Mouse (Mus musculus): ENCODE data around the gene Eif5. TPM values are rescaled to one million over a fixed set of nuclear protein-coding genes. Genes with fewer than 3 reads are reported as not detected.
"Not testable (repeated sequence)": the region's sequence is repeated elsewhere in the genome, so short reads cannot be mapped to it uniquely, and the experiment has no call there.

Eif5 gene
- polyA plus RNA-seq, 1 experiment, result 55.8 TPM

GRCm38 (mm10) chr12:111503571-111503970 lies 34.2 kb upstream of the Eif5 start:
- H3K27me3 ChIP-seq (ENCODE audit: control insufficient read depth, insufficient read depth, low read length), result no peaks in the 10 kb centered on the region
- no peak overlapping the region for H3K4me3 ChIP-seq (ENCODE audit: low read depth, low read length)
- H3K4me1 ChIP-seq (ENCODE audit: control insufficient read depth, insufficient read depth, insufficient read length, low read length), result no peaks in the 10 kb centered on the region
- 59% methylated on average over 5 of the region's 5 CpGs for WGBS
- TF ChIP-seq CTCF (IDR thresholded peaks at IDR 0.05; ENCODE audit: extremely low read depth, insufficient read length, insufficient replicate concordance, low read depth, low read length) (no peak), POLR2A (IDR thresholded peaks at IDR 0.05; ENCODE audit: low read depth, low read length) (no peak)
- H3K36me3 ChIP-seq (ENCODE audit: control insufficient read depth, insufficient read depth, low read length), result no peaks in the 10 kb centered on the region
- H3K27ac ChIP-seq (ENCODE audit: insufficient read depth, low read depth, low read length), result no peak overlapping the region

- Histone ChIP-seq H3K36me3 (ENCODE audit: control insufficient read depth, insufficient read depth, low read length) (no peaks in the 10 kb centered on the region), H3K27me3 (ENCODE audit: control insufficient read depth, insufficient read depth, low read length) (no peaks in the 10 kb centered on the region), H3K4me3 (ENCODE audit: low read depth, low read length) (peak overlapping the region; percentile 13; the same call in 1 of the 2 replicates), H3K4me1 (ENCODE audit: control insufficient read depth, insufficient read depth, insufficient read length, low read length) (no peaks in the 10 kb centered on the region), H3K27ac (ENCODE audit: insufficient read depth, low read depth, low read length) (no peak overlapping the region)
- TF ChIP-seq POLR2A (IDR thresholded peaks at IDR 0.05; ENCODE audit: low read depth, low read length) (no peak), CTCF (IDR thresholded peaks at IDR 0.05; ENCODE audit: extremely low read depth, insufficient read length, insufficient replicate concordance, low read depth, low read length) (peak; percentile 91)
- WGBS, result 8% methylated on average over 12 of the region's 12 CpGs
Measured at GRCm38 (mm10) chr12:111504904-111505303, 32.9 kb upstream of the Eif5 start.

- H3K4me3 ChIP-seq (ENCODE audit: low read depth, low read length), result no peak overlapping the region
- 62% methylated on average over 5 of the region's 5 CpGs for WGBS
- no peaks in the 10 kb centered on the region for H3K4me1 ChIP-seq (ENCODE audit: control insufficient read depth, insufficient read depth, insufficient read length, low read length)
- no peaks in the 10 kb centered on the region for H3K36me3 ChIP-seq (ENCODE audit: control insufficient read depth, insufficient read depth, low read length)
- no peaks in the 10 kb centered on the region for H3K27me3 ChIP-seq (ENCODE audit: control insufficient read depth, insufficient read depth, low read length)
- no peak overlapping the region for H3K27ac ChIP-seq (ENCODE audit: insufficient read depth, low read depth, low read length)
- TF ChIP-seq POLR2A (IDR thresholded peaks at IDR 0.05; ENCODE audit: low read depth, low read length) (no peak), CTCF (IDR thresholded peaks at IDR 0.05; ENCODE audit: extremely low read depth, insufficient read length, insufficient replicate concordance, low read depth, low read length) (no peak)
Measured at GRCm38 (mm10) chr12:111507001-111507400, 30.8 kb upstream of the Eif5 start.

DNA sequence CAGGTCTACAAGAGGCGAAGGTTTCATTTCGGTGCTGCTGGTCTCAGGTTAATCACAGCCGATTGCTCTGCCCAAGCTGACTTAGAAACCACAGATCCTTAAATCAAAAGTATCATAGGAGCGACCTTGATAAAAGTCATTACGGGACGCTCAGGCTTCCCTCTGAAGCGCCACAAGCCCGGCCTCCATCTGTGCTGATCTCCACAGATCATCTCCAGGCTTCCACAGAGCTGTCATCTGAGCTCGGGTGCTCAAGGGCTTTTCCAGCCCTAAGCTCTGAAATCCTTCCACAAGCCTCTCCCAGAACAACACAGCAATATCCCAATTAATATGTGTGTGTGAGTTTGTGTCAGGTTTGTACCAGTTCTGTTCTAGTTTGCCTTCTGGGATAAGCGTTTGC lies 29.9 kb upstream of the Eif5 start:
- Histone ChIP-seq H3K4me1 (ENCODE audit: control insufficient read depth, insufficient read depth, insufficient read length, low read length) (no peaks in the 10 kb centered on the region), H3K27ac (ENCODE audit: insufficient read depth, low read depth, low read length) (no peak overlapping the region), H3K36me3 (ENCODE audit: control insufficient read depth, insufficient read depth, low read length) (no peaks in the 10 kb centered on the region), H3K4me3 (ENCODE audit: low read depth, low read length) (no peak overlapping the region), H3K27me3 (ENCODE audit: control insufficient read depth, insufficient read depth, low read length) (no peaks in the 10 kb centered on the region)
- no peak for TF ChIP-seq CTCF (IDR thresholded peaks at IDR 0.05; ENCODE audit: extremely low read depth, insufficient read length, insufficient replicate concordance, low read depth, low read length)
- TF ChIP-seq POLR2A (IDR thresholded peaks at IDR 0.05; ENCODE audit: low read depth, low read length), result no peak
- WGBS, result 82% methylated on average over 10 of the region's 10 CpGs

DNA sequence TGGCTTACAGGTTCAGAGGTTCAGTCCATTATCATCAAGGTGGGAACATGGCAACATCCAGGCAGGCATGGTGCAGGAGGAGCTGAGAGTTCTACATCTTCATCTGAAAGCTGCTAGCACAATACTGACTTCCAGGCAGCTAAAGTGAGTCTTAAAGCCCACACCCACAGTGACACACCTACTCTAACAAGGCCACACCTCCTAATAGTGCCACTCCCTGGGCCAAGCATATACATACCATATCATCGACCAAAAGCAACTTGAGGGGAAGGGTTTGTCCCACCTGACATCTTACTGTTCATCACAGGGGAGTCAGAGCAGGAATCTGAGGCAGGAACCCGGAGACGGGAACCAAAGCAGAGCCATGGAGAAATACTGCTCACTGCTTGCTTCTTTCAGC lies 29.4 kb upstream of the Eif5 start:
- not testable (repeated sequence) for H3K27ac ChIP-seq (ENCODE audit: insufficient read depth, low read depth, low read length); H3K36me3 ChIP-seq (ENCODE audit: control insufficient read depth, insufficient read depth, low read length); H3K4me3 ChIP-seq (ENCODE audit: low read depth, low read length); H3K27me3 ChIP-seq (ENCODE audit: control insufficient read depth, insufficient read depth, low read length); H3K4me1 ChIP-seq (ENCODE audit: control insufficient read depth, insufficient read depth, insufficient read length, low read length)
- WGBS, result 68% methylated on average over 3 of the region's 3 CpGs

DNA sequence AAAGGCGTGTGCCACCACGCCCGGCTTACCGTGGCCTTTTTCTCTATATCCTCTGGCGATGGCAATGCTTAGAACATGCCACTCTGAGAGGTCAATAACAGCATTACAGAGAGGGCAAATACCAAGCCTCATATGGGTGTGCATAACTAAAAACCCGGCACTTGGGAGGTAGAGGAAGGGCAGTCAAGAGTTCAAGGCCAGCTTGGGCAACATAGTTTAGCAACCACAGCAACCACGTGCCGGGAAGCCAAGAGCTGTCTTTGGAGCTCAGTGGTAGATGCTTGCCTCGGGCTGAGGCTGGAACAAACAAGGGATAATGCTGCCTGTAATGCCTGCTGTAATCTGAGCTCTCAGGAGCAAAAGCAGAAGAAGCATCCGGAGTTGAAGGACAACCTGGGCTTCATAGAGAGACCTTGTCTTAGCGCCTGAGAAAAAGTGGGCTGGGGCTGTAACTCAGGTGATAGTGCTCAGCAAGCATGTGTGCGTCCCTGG lies 25.2 kb upstream of the Eif5 start:
- Histone ChIP-seq H3K4me1 (ENCODE audit: control insufficient read depth, insufficient read depth, insufficient read length, low read length) (peaks cover 2% of the 10 kb centered on the region; the same call in 1 of the 2 replicates), H3K27me3 (ENCODE audit: control insufficient read depth, insufficient read depth, low read length) (no peaks in the 10 kb centered on the region), H3K4me3 (ENCODE audit: low read depth, low read length) (no peak overlapping the region), H3K36me3 (ENCODE audit: control insufficient read depth, insufficient read depth, low read length) (no peaks in the 10 kb centered on the region), H3K27ac (ENCODE audit: insufficient read depth, low read depth, low read length) (no peak overlapping the region)
- TF ChIP-seq POLR2A (IDR thresholded peaks at IDR 0.05; ENCODE audit: low read depth, low read length) (no peak), CTCF (IDR thresholded peaks at IDR 0.05; ENCODE audit: extremely low read depth, insufficient read length, insufficient replicate concordance, low read depth, low read length) (no peak)
- 84% methylated on average over 12 of the region's 12 CpGs for WGBS

DNA sequence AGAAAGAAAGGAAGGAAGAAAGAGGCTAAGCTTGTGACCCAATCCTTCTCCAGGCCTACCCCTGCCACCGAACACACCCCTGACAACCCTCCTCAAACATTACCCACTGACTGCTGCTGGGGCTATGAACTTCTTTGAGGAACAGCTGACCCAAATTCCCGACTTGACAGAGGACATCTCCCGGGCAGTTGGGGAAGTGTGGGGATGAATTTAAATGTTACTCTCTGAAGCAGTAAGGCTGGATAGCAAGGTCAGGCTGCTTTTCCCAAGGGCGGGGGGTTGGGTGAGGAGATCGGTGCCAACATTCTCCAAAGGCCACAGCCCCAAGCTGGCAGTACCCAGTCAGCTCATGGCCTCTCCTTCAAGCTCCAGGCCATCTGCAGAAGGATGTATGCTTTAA lies 24.1 kb upstream of the Eif5 start:
- H3K4me1 ChIP-seq (ENCODE audit: control insufficient read depth, insufficient read depth, insufficient read length, low read length), result peaks cover 2% of the 10 kb centered on the region; the same call in 1 of the 2 replicates
- TF ChIP-seq CTCF (IDR thresholded peaks at IDR 0.05; ENCODE audit: extremely low read depth, insufficient read length, insufficient replicate concordance, low read depth, low read length) (no peak), POLR2A (IDR thresholded peaks at IDR 0.05; ENCODE audit: low read depth, low read length) (no peak)
- WGBS, result 78% methylated on average over 5 of the region's 5 CpGs
- no peaks in the 10 kb centered on the region for H3K27me3 ChIP-seq (ENCODE audit: control insufficient read depth, insufficient read depth, low read length)
- H3K36me3 ChIP-seq (ENCODE audit: control insufficient read depth, insufficient read depth, low read length), result no peaks in the 10 kb centered on the region
- H3K4me3 ChIP-seq (ENCODE audit: low read depth, low read length), result no peak overlapping the region
- H3K27ac ChIP-seq (ENCODE audit: insufficient read depth, low read depth, low read length), result no peak overlapping the region
